Mouse (Mus musculus) cortical plate, adult 2 months (tissue): ENCODE results near the gene Medag.

Experiments
- CTCF ChIP-seq: fragments of 200-500 bp; IDR thresholded peaks from 2 replicates; pipeline ENCODE4 v1.5.1; 2011; ENCODE audit warnings: mild to moderate bottlenecking, control low read depth, low read length; ENCODE audit not compliant: insufficient read depth; ENCODE audit errors: extremely low read depth
- POLR2A ChIP-seq: fragments of 200-500 bp; IDR thresholded peaks from 2 replicates; pipeline ENCODE4 v1.6.1; 2011; ENCODE audit warnings: mild to moderate bottlenecking, low read length, control low read depth; ENCODE audit not compliant: insufficient read depth; ENCODE audit errors: extremely low read depth

DNA sequence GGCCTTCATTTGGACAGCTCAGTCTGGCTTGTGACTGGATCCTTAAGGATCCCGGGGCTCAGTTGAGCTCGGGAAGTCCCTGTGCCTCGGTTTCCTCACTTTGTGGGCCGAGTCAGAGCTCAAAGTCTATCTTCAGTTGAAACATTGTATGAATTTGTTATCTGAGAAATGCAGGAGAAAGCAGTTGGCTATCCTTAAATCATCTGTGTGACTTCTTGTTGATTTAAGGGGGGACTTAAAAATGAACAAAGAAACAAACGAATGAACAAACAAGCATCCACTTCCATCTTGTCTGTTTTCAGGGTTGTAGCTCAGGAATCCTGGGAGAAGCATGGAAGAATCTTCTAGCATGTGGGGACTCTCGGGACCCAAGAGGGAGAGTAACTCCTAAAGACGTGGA lies 35.2 kb upstream of the Medag start:
- TF ChIP-seq CTCF: no peak
- TF ChIP-seq POLR2A: no peak
